Mouse (Mus musculus): ENCODE results near the gene Dpf3.

The Dpf3 gene

DNA sequence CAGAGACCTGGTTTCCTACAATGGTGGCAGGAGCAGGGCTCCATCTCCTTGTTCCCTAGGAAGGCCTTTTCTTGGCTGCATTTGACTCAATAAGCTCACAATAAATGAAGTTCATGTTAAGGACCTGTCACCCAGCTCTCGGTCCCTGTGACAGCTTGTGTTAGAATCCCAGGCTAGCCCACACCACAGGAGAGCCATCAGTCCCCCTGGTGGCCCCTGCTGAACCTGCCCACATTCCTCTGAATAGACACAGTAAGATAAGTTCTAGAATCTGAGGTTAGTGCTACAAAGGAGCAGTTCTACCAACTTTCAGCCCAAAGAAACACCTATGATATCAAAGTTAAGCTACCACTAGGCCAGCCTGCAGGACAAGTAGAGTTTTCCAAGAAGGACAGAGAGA is 149.2 kb downstream of the Dpf3 start:
- no peak for DNase-seq (ENCODE audit: low spot score in 2 of 2)

GRCm38 (mm10) chr12:83337776-83338149 is 149.8 kb downstream of the Dpf3 start:
- DNase-seq (ENCODE audit: low spot score in 2 of 2): no peak

- no peak for DNase-seq (ENCODE audit: low spot score in 2 of 2)
Measured at GRCm38 (mm10) chr12:83337077-83337775, 150.3 kb downstream of the Dpf3 start.

DNA sequence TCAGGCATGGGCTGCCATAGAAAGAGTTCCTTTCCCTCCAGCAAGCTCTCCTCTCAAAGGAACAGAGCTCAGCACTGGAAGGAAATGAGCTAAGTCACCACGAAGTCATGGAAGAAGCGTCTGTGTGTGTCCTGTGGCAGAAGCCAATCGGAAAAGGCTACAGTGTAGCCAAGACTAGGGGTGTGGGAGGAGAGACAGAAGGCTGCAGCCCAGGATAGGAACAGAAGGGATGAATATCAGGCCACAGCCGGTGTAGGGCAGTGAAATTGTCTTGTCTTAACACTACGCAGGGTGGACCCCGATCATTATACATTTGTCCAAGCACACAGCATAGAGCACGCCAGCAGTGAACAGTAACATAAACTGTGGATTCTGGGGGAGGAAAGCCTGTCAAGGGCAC is 157.5 kb downstream of the Dpf3 start:
- no peak for DNase-seq (ENCODE audit: low spot score in 2 of 2)

GRCm38 (mm10) chr12:83328899-83329298 is 158.6 kb downstream of the Dpf3 start:
- DNase-seq (ENCODE audit: low spot score in 2 of 2): no peak

DNA sequence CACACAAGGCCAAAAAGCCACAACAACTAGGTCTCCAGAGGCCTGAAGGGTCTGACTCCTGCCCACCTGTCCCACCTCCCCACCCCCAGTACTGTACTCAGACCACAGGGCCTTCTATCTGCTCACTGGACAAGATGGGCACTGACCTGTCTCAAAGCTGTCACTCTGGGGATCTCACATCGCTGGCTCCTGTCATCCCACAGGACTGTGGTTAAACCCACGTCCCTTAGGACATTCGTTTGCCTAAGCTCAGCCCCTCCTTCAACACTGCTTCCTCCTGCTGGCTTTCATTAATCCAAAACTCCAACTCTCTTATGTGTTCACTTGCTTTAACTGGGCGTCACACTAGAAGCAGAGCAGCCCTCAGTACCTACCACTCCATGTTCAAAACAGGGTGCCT is 159.0 kb downstream of the Dpf3 start:
- no peak for DNase-seq (ENCODE audit: low spot score in 2 of 2)

DNA sequence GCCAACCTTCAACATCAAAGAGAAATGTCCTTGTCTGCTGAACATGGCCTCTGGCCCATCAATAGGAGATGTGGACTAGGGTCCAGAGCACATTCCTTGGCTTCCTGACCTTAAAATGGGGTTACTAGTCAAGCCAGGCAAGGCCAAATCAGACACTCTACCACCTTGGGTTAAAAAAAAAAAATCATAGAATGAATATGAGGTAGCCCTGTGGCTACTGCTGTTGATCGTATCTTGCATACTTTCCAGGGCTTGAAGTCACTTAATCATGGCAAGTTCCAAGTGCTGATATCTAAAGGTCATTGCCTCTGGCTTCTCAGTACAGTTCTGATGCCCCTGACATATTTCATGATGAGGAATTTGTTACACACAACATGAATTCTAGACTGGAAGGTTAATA is 160.1 kb downstream of the Dpf3 start:
- DNase-seq (ENCODE audit: low spot score in 2 of 2): no peak

DNA sequence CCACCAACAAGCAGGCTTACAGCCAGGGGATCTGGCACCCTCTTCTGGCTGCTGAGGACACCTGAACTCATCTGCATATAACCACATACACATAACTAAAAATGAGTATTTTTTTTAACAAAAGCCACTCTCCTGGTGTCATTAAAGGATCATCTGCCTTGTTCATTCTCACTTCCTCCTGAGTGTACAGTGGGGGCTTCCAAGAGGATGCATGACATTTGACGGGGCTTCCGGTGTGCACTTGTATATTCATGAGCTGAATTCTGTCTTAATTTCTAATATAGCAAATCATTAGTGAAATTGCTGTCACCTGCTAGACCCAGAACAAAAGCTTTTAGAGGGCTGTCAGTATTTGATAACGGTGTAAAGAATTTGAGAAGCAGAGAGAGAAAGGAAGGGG is 166.8 kb downstream of the Dpf3 start:
- DNase-seq (ENCODE audit: low spot score in 2 of 2): no peak

- no peak for DNase-seq (ENCODE audit: low spot score in 2 of 2)
Measured at GRCm38 (mm10) chr12:83317646-83318443, 169.7 kb downstream of the Dpf3 start.

DNA sequence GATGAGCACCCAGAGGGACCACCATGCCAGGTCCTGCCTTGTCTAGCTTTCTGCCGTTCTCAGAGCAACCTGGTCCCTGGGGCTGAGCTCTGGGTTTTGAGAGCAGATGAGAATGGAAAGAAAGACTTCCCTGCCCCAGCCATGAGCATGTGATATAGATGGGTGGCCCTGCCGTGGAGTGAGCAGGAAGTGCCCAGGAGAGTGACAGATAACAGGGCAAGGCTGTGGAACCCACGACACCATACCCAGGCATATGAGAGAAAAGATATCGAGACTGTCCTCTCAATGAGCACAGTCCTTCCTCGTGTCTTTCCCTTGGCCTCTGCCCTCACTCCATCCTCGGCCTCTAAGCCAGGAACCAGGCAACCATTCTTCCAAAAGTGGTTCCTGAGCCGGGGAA is 172.8 kb downstream of the Dpf3 start:
- DNase-seq (ENCODE audit: low spot score in 2 of 2): no peak

- no peak for DNase-seq (ENCODE audit: low spot score in 2 of 2)
Measured at GRCm38 (mm10) chr12:83312818-83313217, 174.7 kb downstream of the Dpf3 start.

- no peak for DNase-seq (ENCODE audit: low spot score in 2 of 2)
Measured at GRCm38 (mm10) chr12:83310567-83310966, 176.9 kb downstream of the Dpf3 start.

DNA sequence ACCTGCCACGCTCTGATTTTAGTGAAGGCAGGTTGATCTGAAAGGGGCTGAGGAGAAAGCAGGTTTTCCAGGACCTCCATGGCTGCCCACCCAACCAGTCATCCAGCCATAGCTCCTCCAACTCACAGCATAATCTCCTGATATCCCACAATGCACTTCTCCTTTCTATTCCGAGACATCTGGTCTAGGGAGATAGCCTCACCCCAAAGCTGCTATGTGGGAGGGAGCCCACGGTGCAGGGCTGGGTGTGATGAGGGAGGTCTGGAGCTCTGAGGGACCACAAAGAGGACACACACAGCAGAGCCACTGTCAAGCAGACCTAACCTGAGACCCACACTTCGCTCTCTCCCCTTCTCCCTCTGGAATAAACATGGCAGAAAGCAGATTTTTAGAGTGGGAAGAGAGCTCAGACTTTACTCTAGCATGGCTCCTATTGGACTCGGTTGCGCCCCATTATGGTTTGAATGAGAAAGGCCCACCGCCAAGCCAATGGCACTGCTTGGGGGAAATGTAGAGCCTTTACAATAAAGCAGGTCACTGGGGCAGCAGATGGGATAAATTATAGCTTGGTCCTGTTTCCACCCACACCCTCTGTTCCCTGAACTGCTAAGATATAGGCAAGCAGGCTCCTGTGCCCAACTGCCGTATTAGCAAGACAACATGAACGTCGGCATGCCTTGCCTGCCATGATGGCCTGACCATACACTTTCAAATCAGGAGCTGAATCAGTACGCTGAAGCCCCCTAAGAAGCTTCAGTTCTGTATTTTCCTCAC is 178.3 kb downstream of the Dpf3 start:
- no peak for DNase-seq (ENCODE audit: low spot score in 2 of 2)

DNA sequence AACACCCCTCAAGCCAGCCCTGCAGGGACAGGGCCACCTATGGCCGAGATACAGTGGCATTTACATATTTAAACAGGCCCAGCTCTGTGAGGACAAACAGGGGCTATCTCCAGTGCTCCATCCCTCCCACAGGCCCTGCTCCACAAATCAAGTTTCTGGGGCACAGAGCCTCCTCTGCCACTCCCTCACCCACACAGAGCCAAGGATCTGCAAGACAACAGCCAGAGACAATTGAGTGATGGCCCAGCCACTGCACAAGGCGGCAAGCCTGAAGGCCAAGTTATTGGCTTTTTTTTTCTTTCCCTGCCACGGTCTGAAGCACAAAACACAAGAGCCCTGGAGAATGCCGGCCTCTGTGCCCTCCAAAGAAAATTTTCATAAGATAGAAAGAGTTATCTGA is 178.9 kb downstream of the Dpf3 start:
- no peak for DNase-seq (ENCODE audit: low spot score in 2 of 2)

DNA sequence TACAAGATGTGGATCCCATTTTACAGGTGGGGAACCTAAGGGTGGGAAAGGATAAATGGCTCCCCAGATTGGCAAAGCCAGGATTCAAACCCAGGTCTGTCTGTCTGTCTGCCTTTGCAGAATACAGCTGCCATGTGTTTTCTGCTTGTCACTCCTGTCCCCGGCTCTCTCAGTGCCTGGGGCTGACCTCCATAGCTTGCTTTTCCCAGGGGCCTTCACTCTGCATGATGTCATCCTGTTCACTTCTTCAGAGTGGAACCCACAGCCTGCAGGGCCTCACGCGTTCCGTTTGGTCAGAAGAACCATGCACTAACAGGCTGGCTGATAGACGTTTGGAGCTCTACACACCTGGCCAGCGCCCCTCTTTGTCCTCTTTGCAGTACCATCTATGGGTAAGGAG is 184.3 kb downstream of the Dpf3 start:
- DNase-seq (ENCODE audit: low spot score in 2 of 2): no peak

DNA sequence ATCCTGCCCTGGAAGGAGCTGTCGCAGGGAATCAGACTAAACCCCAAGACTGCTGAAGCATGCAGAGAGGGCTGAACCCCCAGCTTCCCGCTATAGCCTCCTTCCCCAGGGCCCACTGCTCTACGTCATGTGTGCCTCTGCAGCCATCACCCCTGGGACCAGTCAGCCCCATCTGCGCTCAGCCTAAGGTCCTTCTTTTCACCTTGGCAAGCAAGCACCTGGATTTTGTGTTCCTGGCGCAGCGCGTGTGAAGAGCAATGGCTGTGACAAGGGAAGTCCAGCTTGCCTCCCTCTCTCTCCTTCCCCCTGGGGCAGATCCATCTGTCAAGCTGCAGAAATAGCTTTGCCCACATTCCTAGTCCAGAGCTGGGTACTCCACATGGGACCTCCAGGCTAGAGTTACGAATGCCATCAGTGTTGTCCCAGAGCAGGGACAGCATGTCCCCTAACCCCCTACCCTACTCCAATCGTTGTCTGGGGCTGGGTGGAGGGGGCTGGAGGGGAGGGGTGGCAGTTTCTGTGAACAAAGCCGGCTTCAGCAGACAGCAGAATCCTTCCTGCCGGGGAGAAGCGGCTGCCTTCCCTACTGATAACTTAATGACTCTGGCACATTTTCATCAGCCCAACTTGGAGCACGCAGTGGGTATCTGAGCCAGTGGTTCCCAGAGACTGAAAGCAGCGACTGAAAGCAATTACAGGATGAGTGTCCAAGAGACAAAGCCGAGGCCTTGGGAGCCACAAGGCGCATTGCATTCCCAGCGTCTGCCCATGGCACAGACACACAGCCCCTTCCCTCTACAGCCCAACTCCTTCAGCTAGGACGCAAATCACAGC is 185.0 kb downstream of the Dpf3 start:
- DNase-seq (ENCODE audit: low spot score in 2 of 2): no peak

- DNase-seq (ENCODE audit: low spot score in 2 of 2): no peak
Measured at GRCm38 (mm10) chr12:83301616-83302319, 185.7 kb downstream of the Dpf3 start.

DNA sequence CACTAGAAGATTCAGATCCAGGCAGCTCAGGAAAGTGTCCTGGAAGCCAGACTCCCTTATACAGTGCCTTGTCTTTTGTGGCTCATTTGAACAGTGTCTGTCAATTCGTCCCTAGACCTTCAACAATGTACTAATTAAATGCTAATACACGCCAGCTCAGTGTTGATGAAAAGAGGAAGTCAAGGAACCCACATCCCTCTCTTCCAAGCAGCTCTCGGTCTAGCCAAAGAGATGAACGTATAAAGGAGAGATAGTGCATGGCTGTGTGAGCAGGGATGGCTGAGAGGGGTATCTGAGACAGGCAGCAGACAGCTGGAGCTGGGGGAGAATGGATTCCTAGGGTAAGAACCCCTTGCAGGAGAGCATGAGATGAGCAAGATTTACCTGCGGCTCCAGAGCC is 189.2 kb downstream of the Dpf3 start:
- no peak for DNase-seq (ENCODE audit: low spot score in 2 of 2)

DNA sequence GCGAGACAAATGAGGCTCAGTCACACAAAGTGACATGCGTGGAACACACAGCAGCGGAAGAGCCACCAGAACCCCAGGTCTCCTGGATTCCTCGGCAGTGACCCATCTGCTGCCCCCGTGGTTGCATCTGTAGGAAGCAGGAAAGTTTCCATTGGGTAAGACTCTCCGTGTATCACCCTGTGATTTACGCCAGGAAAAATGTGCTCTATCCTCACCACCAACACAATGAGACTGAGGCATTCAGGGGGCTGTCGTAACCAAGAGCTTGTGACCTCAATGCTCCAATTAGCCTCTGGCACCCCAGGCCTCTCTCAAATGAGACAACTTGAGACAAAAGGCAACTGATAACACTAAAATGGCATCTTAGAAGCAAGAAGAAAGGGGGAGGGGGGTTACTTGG is 192.5 kb downstream of the Dpf3 start:
- no peak for DNase-seq (ENCODE audit: low spot score in 2 of 2)

DNA sequence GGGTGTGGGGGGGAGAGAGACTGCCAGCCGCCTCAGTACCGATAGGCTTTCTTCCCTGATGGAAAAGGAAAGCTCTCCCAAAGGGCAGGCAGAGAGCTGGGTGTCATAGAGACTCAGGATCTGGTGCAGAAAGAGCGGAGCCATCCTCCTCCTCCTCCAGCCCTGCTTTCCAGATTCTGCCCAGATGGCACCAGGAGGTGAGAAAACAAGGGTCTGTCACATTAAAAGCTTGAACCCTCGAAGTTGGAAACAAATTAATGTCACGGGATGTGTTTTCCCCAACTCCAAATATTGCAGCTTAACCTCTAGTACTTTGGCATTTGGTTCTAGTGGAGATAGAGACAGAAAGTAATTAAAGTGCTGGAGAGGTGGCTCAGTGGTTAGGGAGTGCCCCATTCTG is 195.6 kb downstream of the Dpf3 start:
- DNase-seq (ENCODE audit: low spot score in 2 of 2): no peak
